Mouse (Mus musculus) midbrain, embryonic 15.5 days (tissue): Measurements from ENCODE around the gene Cdk15. TPM values are rescaled to one million over a fixed set of nuclear protein-coding genes. Genes with fewer than 3 reads are reported as not detected.

ENCODE experiments used
- ATAC-seq: fragments of 200-750 bp; cut with Nextera tagmentation; replicated peaks from 2 replicates; pipeline ENCODE4 v1.8.0; 2017; ENCODE audit warnings: moderate TSS enrichment
- H3K27ac ChIP-seq: fragments of 300-500 bp; sonication (generic); 2 replicates; pipeline ENCODE4 v1.5.1; 2015; ENCODE audit warnings: mild to moderate bottlenecking, inconsistent platforms
- H3K27me3 ChIP-seq: fragments of 300-500 bp; sonication (generic); replicated peaks from 2 replicates; pipeline ENCODE4 v1.6.1; 2015; ENCODE audit warnings: inconsistent platforms
- H3K36me3 ChIP-seq: fragments of 300-500 bp; sonication (generic); replicated peaks from 2 replicates; pipeline ENCODE4 v1.6.1; 2015; ENCODE audit warnings: inconsistent platforms
- H3K4me1 ChIP-seq: fragments of 300-500 bp; sonication (generic); 2 replicates; pipeline ENCODE4 v1.6.1; 2015; ENCODE audit warnings: inconsistent platforms
- H3K4me2 ChIP-seq: fragments of 300-500 bp; sonication (generic); 2 replicates; pipeline ENCODE4 v1.6.1; 2015; ENCODE audit warnings: inconsistent platforms, mild to moderate bottlenecking, moderate library complexity
- H3K4me3 ChIP-seq: fragments of 300-500 bp; sonication (generic); 2 replicates; pipeline ENCODE4 v1.5.1; 2015; ENCODE audit warnings: mild to moderate bottlenecking, inconsistent platforms
- H3K9ac ChIP-seq: fragments of 300-500 bp; sonication (generic); 2 replicates; pipeline ENCODE4 v1.6.1; 2015; ENCODE audit warnings: mild to moderate bottlenecking, inconsistent platforms
- H3K9me3 ChIP-seq: fragments of 300-500 bp; sonication (generic); 2 replicates; pipeline ENCODE4 v1.6.1; 2016; ENCODE audit warnings: inconsistent platforms
- WGBS: fragments of 180-500 bp; shearing (Covaris S2); methylation state at CpG from one replicate; pipeline ENCODE4 v1.1.7; 2015; ENCODE audit warnings: mixed read lengths; 5-methylcytosine and 5-hydroxymethylcytosine counted together
- polyA plus RNA-seq: library from polyadenylated mRNA; unstranded; fragments of >200 nt; fragmentation: Nextera tagmentation; extraction: Ambion mirVana; gene quantifications from 2 replicates; pipeline ENCODE4 v1.2.1, GENCODE M21; 2015

Cdk15 gene
- polyA plus RNA-seq, result 1.4 and 1.8 TPM in 2 replicates

DNA sequence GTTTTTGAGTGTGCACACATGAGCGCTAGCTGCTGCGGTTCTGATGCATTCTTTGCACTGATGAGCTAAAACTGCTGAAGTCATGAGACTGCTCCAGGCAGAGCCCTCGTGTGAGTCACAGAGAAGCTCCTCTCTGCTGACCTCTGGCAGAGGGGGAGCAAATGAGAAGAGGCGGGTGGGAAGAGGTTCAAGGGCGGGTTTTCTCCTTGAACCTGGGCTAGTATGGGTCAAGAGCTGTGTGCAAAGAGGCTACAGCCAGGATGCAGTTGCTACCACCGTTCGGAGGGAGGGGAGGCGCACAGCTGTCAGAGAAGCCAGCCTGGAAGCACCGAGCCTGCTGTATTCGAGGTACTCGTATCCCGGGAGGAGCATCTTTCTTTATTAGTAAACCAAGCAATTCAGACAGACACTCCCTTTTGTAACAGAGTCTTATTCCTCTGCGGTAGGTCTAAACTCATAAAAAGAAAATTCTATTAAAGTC is at the start of gene Cdk15:
Gene Cdk15, plus strand, starts transcription at position 156 of the 481 bp plus-strand sequence.
- Histone ChIP-seq H3K36me3 (no peaks in the 10 kb centered on the region), H3K9me3 (no peaks in the 10 kb centered on the region), H3K9ac (no peak within 1 kb of the TSS), H3K27ac (no peak within 1 kb of the TSS), H3K4me3 (no peak within 1 kb of the TSS), H3K4me2 (peak within 1 kb of the TSS; percentile 26), H3K27me3 (0 out of 2 replicates have a peak, but pooled peaks cover 5% of the 10 kb centered on the region), H3K4me1 (peaks cover 12% of the 10 kb centered on the region)
- WGBS, result 13% methylated on average over 13 of the region's 13 CpGs
- ATAC-seq, result no peak

- Histone ChIP-seq H3K4me2 (no peak overlapping the region), H3K4me3 (no peak overlapping the region), H3K9ac (no peak overlapping the region), H3K27ac (no peak overlapping the region), H3K27me3 (no peaks in the 10 kb centered on the region), H3K36me3 (peaks cover 6% of the 10 kb centered on the region; the same call in 1 of the 2 replicates), H3K4me1 (no peaks in the 10 kb centered on the region), H3K9me3 (no peaks in the 10 kb centered on the region)
- ATAC-seq, result no peak
- WGBS, result 96% methylated on average over 1 of the region's 1 CpGs
These were observed 48.4 kb upstream of the Cdk15 start for GRCm38 (mm10) chr1:59208331-59208730.

- ATAC-seq, result no peak
- Histone ChIP-seq H3K4me3 (no peak overlapping the region), H3K4me2 (no peak overlapping the region), H3K27me3 (no peaks in the 10 kb centered on the region), H3K36me3 (peaks cover 10% of the 10 kb centered on the region), H3K4me1 (no peaks in the 10 kb centered on the region), H3K27ac (no peak overlapping the region), H3K9ac (no peak overlapping the region), H3K9me3 (no peaks in the 10 kb centered on the region)
- 82% methylated on average over 4 of the region's 4 CpGs for WGBS
These were observed 45.1 kb upstream of the Cdk15 start for GRCm38 (mm10) chr1:59211651-59212050.

GRCm38 (mm10) chr1:59212076-59212779 is 44.5 kb upstream of the Cdk15 start:
- H3K4me3 ChIP-seq, result no peak overlapping the region
- WGBS, result 86% methylated on average over 5 of the region's 5 CpGs
- ATAC-seq, result no peak
- peaks cover 10% of the 10 kb centered on the region for H3K36me3 ChIP-seq
- H3K27ac ChIP-seq, result no peak overlapping the region
- no peak overlapping the region for H3K4me2 ChIP-seq
- H3K9me3 ChIP-seq, result no peaks in the 10 kb centered on the region
- H3K4me1 ChIP-seq, result no peaks in the 10 kb centered on the region
- no peak overlapping the region for H3K9ac ChIP-seq
- no peaks in the 10 kb centered on the region for H3K27me3 ChIP-seq

- Histone ChIP-seq H3K4me2 (no peak overlapping the region), H3K36me3 (peaks cover 10% of the 10 kb centered on the region), H3K9ac (no peak overlapping the region), H3K9me3 (no peaks in the 10 kb centered on the region), H3K4me3 (no peak overlapping the region), H3K27me3 (no peaks in the 10 kb centered on the region), H3K27ac (no peak overlapping the region), H3K4me1 (no peaks in the 10 kb centered on the region)
- no peak for ATAC-seq
- no CpG with 5 or more reads among the region's 1 CpGs for WGBS
These were observed 43.8 kb upstream of the Cdk15 start for GRCm38 (mm10) chr1:59212951-59213350.

GRCm38 (mm10) chr1:59215446-59215845 is 41.3 kb upstream of the Cdk15 start:
- WGBS, result 97% methylated on average over 11 of the region's 11 CpGs
- ATAC-seq, result no peak
- Histone ChIP-seq H3K4me2 (no peak overlapping the region), H3K4me1 (no peaks in the 10 kb centered on the region), H3K9ac (no peak overlapping the region), H3K27ac (no peak overlapping the region), H3K9me3 (no peaks in the 10 kb centered on the region), H3K4me3 (no peak overlapping the region), H3K36me3 (peaks cover 8% of the 10 kb centered on the region), H3K27me3 (no peaks in the 10 kb centered on the region)

DNA sequence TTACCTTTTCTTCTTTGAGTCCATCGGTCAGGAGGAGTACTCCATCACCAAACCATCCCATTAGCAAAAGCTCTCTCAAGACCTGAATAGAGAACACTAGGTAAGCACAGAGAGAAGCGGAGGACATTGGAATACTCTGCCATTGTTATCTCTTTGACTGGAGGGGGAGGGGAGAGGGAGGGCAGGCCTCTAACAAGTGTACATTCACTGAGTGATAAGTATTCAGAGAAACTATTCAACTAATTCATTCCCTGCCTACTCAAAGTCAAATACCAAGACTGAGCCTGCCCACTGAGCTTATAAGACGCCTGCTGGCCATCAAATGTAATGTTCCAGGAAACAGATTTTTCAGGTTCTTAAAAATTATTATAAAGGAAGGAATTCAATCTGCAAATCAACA is 36.3 kb upstream of the Cdk15 start:
- Histone ChIP-seq H3K9me3 (no peaks in the 10 kb centered on the region), H3K27me3 (no peaks in the 10 kb centered on the region), H3K9ac (no peak overlapping the region), H3K36me3 (no peaks in the 10 kb centered on the region), H3K27ac (no peak overlapping the region), H3K4me2 (no peak overlapping the region), H3K4me1 (no peaks in the 10 kb centered on the region), H3K4me3 (no peak overlapping the region)
- WGBS, result 58% methylated on average over 3 of the region's 3 CpGs
- no peak for ATAC-seq

- Histone ChIP-seq H3K36me3 (no peaks in the 10 kb centered on the region), H3K4me3 (no peak overlapping the region), H3K9me3 (no peaks in the 10 kb centered on the region), H3K4me2 (no peak overlapping the region), H3K4me1 (no peaks in the 10 kb centered on the region), H3K27me3 (no peaks in the 10 kb centered on the region), H3K9ac (no peak overlapping the region), H3K27ac (no peak overlapping the region)
- 96% methylated on average over 2 of the region's 2 CpGs for WGBS
- no peak for ATAC-seq
These were observed 35.1 kb upstream of the Cdk15 start for GRCm38 (mm10) chr1:59221591-59221990.

DNA sequence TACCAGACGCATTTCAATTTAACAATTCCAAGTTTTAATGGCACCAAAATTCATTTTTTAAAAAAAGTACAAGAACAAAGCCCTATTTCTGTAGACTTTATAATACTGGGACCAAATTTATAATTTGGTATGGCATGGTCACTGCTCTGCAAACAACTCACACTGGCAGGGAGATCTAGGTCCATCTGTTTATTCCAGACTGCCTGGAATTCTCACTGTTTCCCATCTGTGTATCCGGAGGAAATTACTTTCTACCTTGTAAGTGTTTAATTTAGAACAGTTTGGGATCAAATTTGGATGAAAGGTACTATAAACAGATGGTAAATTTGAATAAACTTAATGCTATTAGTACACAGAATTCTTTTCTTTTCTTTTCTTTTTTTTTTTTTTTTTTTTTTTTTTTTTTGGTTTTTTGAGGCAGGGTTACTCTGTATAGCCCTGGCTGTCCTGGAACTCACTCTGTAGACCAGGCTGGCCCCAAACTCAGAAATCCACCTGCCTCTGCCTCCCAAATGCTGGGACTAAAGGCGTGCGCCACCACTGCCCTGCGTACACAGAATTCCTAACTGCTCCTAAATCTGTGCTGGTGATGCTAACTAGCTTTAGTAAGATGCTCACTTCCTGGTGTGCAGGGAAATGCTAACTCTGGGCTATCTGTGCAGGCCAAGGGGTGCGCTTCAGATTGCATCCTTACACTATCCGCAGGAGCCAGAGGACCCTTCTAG is 34.4 kb upstream of the Cdk15 start:
- H3K27ac ChIP-seq, result no peak overlapping the region
- 93% methylated on average over 7 of the region's 7 CpGs for WGBS
- H3K4me2 ChIP-seq, result no peak overlapping the region
- ATAC-seq, result no peak
- no peaks in the 10 kb centered on the region for H3K27me3 ChIP-seq
- H3K9me3 ChIP-seq, result no peaks in the 10 kb centered on the region
- no peak overlapping the region for H3K9ac ChIP-seq
- no peak overlapping the region for H3K4me3 ChIP-seq
- no peaks in the 10 kb centered on the region for H3K36me3 ChIP-seq
- no peaks in the 10 kb centered on the region for H3K4me1 ChIP-seq

- Histone ChIP-seq H3K4me3 (no peak overlapping the region), H3K4me1 (0 out of 2 replicates have a peak, but pooled peaks cover 4% of the 10 kb centered on the region), H3K9me3 (no peaks in the 10 kb centered on the region), H3K36me3 (no peaks in the 10 kb centered on the region), H3K27ac (no peak overlapping the region), H3K9ac (no peak overlapping the region), H3K27me3 (no peaks in the 10 kb centered on the region), H3K4me2 (no peak overlapping the region)
- ATAC-seq, result no peak
- WGBS, result 88% methylated on average over 7 of the region's 7 CpGs
These were observed 28.2 kb upstream of the Cdk15 start for GRCm38 (mm10) chr1:59228552-59228951.

- no peak for ATAC-seq
- Histone ChIP-seq H3K27ac (no peak overlapping the region), H3K9ac (no peak overlapping the region), H3K27me3 (no peaks in the 10 kb centered on the region), H3K36me3 (no peaks in the 10 kb centered on the region), H3K4me2 (no peak overlapping the region), H3K4me3 (no peak overlapping the region), H3K4me1 (0 out of 2 replicates have a peak, but pooled peaks cover 4% of the 10 kb centered on the region), H3K9me3 (no peaks in the 10 kb centered on the region)
- 37% methylated on average over 4 of the region's 4 CpGs for WGBS
These were observed 27.5 kb upstream of the Cdk15 start for GRCm38 (mm10) chr1:59229187-59229586.

GRCm38 (mm10) chr1:59236856-59237441 is 19.8 kb upstream of the Cdk15 start, which contains the start of gene Als2:
TSS of gene Als2 (minus strand) at chr1:59237231.
- H3K36me3 ChIP-seq, result no peaks in the 10 kb centered on the region
- H3K27me3 ChIP-seq, result no peaks in the 10 kb centered on the region
- peak within 1 kb of the TSS; percentile 72 for H3K4me2 ChIP-seq
- WGBS, result under 1% methylated on average over 56 of the region's 58 CpGs
- peaks cover 20% of the 10 kb centered on the region for H3K4me1 ChIP-seq
- H3K9me3 ChIP-seq, result no peaks in the 10 kb centered on the region
- peak; percentile 99 for ATAC-seq
- peak within 1 kb of the TSS; percentile 88 for H3K4me3 ChIP-seq
- H3K27ac ChIP-seq, result peak within 1 kb of the TSS; percentile 79
- H3K9ac ChIP-seq, result peak within 1 kb of the TSS; percentile 64
